ENCODE assay signal across 8 mouse cellular contexts in the genomic region with DNA sequence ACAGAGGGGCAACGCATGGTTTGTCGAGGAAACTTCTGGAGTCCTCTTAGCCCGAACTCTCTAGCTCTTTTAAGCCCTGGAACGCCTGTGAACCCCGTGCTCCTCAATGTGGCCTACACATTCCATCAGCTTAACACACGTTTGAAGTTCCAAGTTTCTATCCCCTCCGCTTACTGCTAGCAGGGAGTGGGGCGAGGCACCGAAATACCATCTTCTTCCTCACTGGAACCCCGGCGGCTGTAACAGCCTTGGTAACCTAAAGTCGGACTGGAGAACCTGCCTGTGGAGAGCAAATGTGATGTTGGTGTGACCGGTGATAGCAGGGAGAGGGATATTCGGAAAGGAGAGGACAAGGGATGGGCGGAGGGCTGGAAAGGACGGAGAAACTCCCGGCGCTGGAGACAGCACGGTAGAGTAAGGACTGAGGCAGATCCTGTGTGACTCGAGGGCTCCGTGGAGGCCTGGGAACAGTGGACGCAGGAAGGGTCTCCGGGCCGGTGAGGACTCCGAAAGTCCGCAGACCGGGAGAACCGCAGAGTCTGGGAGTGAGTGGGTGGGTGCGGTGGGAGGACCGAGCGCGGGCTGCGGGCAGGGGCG. TPM values are rescaled to one million over a fixed set of nuclear protein-coding genes. Genes with fewer than 3 reads are reported as not detected.
DNase-seq lines count a peak whose midpoint lies in the region; ATAC-seq and TF ChIP-seq lines count a peak whose summit lies in the region.

No protein-coding gene starts in this region.

- 0 out of 2 replicates have a peak overlapping the region, but pooled peaks have one; percentile 9 for H3K9ac ChIP-seq in hindbrain, postnatal 0 days (replicated peaks; ENCODE audit: low read length)
- peak overlapping the region; percentile 46; the same call in 1 of the 2 replicates for H3K9ac ChIP-seq in neural tube, embryonic 11.5 days (ENCODE audit: low read length)

- H3K4me2 ChIP-seq in hindbrain, postnatal 0 days (ENCODE audit: low read depth, low read length): peak overlapping the region; percentile 62
- H3K4me2 ChIP-seq in neural tube, embryonic 11.5 days (ENCODE audit: low read depth): peak overlapping the region; percentile 75

- under 1% methylated on average over 34 of the region's 34 CpGs for WGBS in embryonic facial prominence, embryonic 10.5 days
- 3% methylated on average over 32 of the region's 34 CpGs for WGBS in hindbrain, postnatal 0 days
- WGBS in neural tube, embryonic 11.5 days: under 1% methylated on average over 34 of the region's 34 CpGs

- no peak for DNase-seq in layer of hippocampus, adult 2 months (ENCODE audit: low spot score in 2 of 2)
- DNase-seq in layer of hippocampus, postnatal 25 days (ENCODE audit: extremely low spot score in 1 of 2, low spot score in 1 of 2): no peak
- no peak for DNase-seq in embryonic facial prominence, embryonic 10.5 days (ENCODE audit: low spot score)
- no peak for DNase-seq in hindbrain, postnatal 0 days (ENCODE audit: low spot score)
- DNase-seq in neural tube, embryonic 11.5 days (ENCODE audit: low spot score): peak; percentile 61
- no peak for DNase-seq in right cerebral cortex, postnatal 14 days

- peaks cover 13% of the 10 kb centered on the region for H3K36me3 ChIP-seq in embryonic facial prominence, embryonic 10.5 days (replicated peaks)
- H3K36me3 ChIP-seq in hindbrain, postnatal 0 days (ENCODE audit: insufficient read depth, low read length): no peaks in the 10 kb centered on the region
- no peaks in the 10 kb centered on the region for H3K36me3 ChIP-seq in neural tube, embryonic 11.5 days (ENCODE audit: control insufficient read depth, insufficient read depth, low read length)

- no peak for TF ChIP-seq CTCF in layer of hippocampus, adult 2 months (conservative IDR thresholded peaks at IDR 0.05)
- TF ChIP-seq CTCF in hindbrain, postnatal 0 days (IDR thresholded peaks at IDR 0.05; ENCODE audit: low read depth): no peak

- H3K9me3 ChIP-seq in embryonic facial prominence, embryonic 10.5 days: no peaks in the 10 kb centered on the region
- H3K9me3 ChIP-seq in hindbrain, postnatal 0 days (ENCODE audit: low read length): no peaks in the 10 kb centered on the region
- no peaks in the 10 kb centered on the region for H3K9me3 ChIP-seq in neural tube, embryonic 11.5 days (ENCODE audit: control insufficient read depth, low read length)

- H3K27ac ChIP-seq in layer of hippocampus, adult 2 months: peak overlapping the region; percentile 68
- H3K27ac ChIP-seq in embryonic facial prominence, embryonic 10.5 days (replicated peaks): peak overlapping the region; percentile 95
- peak overlapping the region; percentile 48; the same call in 1 of the 2 replicates for H3K27ac ChIP-seq in hindbrain, postnatal 0 days
- H3K27ac ChIP-seq in neural tube, embryonic 11.5 days (ENCODE audit: low read depth, low read length): peak overlapping the region; percentile 47; the same call in 1 of the 2 replicates

- H3K4me3 ChIP-seq in layer of hippocampus, adult 2 months: peak overlapping the region; percentile 41
- H3K4me3 ChIP-seq in embryonic facial prominence, embryonic 10.5 days: peak overlapping the region; percentile 77
- peak overlapping the region; percentile 42 for H3K4me3 ChIP-seq in hindbrain, postnatal 0 days (ENCODE audit: low read length)
- H3K4me3 ChIP-seq in neural tube, embryonic 11.5 days (ENCODE audit: low read depth, low read length): peak overlapping the region; percentile 57

- peaks cover 76% of the 10 kb centered on the region for H3K4me1 ChIP-seq in embryonic facial prominence, embryonic 10.5 days
- H3K4me1 ChIP-seq in hindbrain, postnatal 0 days (ENCODE audit: insufficient read depth, low read length): no peaks in the 10 kb centered on the region
- H3K4me1 ChIP-seq in neural tube, embryonic 11.5 days (ENCODE audit: control insufficient read depth, insufficient read depth, low read length): peaks cover 7% of the 10 kb centered on the region; the same call in 1 of the 2 replicates

- ATAC-seq in hindbrain, postnatal 0 days: no peak; the same call in 1 of the 2 replicates
- peak; percentile 29 for ATAC-seq in neural tube, embryonic 11.5 days (ENCODE audit: insufficient read depth, low FRiP score, low TSS enrichment)
- ATAC-seq in erythroid progenitor cell, adult 5-6 weeks (replicated peaks; ENCODE audit: low FRiP score, poor library complexity, severe bottlenecking): no peak
- ATAC-seq in activated CD4-positive, CD25-positive, alpha-beta regulatory T cell, adult 4 months: no peak

- H3K27me3 ChIP-seq in embryonic facial prominence, embryonic 10.5 days (replicated peaks; ENCODE audit: low read depth, poor library complexity, severe bottlenecking): peaks cover 99% of the 10 kb centered on the region
- peaks cover 64% of the 10 kb centered on the region for H3K27me3 ChIP-seq in hindbrain, postnatal 0 days (ENCODE audit: insufficient read depth, low read length)
- peaks cover 90% of the 10 kb centered on the region for H3K27me3 ChIP-seq in neural tube, embryonic 11.5 days (ENCODE audit: control insufficient read depth, insufficient read depth, low read length)

RNA-seq across cellular contexts. Expression of gene Foxc1, which starts 0.5 kb away (rescaled TPM):
- total RNA-seq in layer of hippocampus, adult 2 months (2021): 1 to 10 TPM; 4.2 to 5.2 TPM
- 1 to 10 TPM; 3.6 to 4.2 TPM for total RNA-seq in layer of hippocampus, postnatal 25 days (2021)
- polyA plus RNA-seq in embryonic facial prominence, embryonic 10.5 days (2016; fragmentation: Nextera tagmentation; extraction: Ambion mirVana): 3.3 and 4.1 TPM in 2 replicates
- 11.9 and 16.2 TPM in 2 replicates for total RNA-seq in hindbrain, postnatal 0 days (2014; rRNA removed)
- 1.8 and 2.0 TPM in 2 replicates for polyA plus RNA-seq in hindbrain, postnatal 0 days (2015; fragmentation: Nextera tagmentation; extraction: Ambion mirVana)
- polyA plus RNA-seq in neural tube, embryonic 11.5 days (2014; fragmentation: Nextera tagmentation; extraction: Ambion mirVana): 7.4 and 8.1 TPM in 2 replicates
- total RNA-seq in erythroid progenitor cell, adult 5-6 weeks (2015; ENCODE audit: low replicate concordance): not detected in 2 replicates
- total RNA-seq in erythroid progenitor cell, adult 5-6 weeks (2017; ENCODE audit: low replicate concordance): not detected in 2 replicates
- polyA plus RNA-seq in activated CD4-positive, CD25-positive, alpha-beta regulatory T cell, adult 4 months (2017; shearing (Covaris generic)): not detected

Comparison
In these comparisons a context has a peak if more than half of its experiments do, and no peak if none do; other contexts are left out.
1. RNA of gene Foxc1, which starts 0.5 kb away (total RNA-seq): 11.9 to 16.2 TPM in hindbrain, postnatal 0 days, 4.2 to 5.2 TPM in layer of hippocampus, adult 2 months and 3.6 to 4.2 TPM in layer of hippocampus, postnatal 25 days; not detected in erythroid progenitor cell, adult 5-6 weeks; every median in the first group is over 4 times any median in the second.
2. Peak in every context shown above with its lines, with median percentiles within 50 percentile points of each other: H3K27ac ChIP-seq and H3K4me3 ChIP-seq.